Mouse (Mus musculus) left cerebral cortex, adult 11 months (tissue): Measurements from ENCODE around the gene Prickle2.

Experiments used
- DNase-seq: peaks from one replicate; pipeline ENCODE4 v3.0.0; 2022; ENCODE audit warnings: low spot score

Gene Prickle2

GRCm38 (mm10) chr6:92381085-92381484 lies 324.9 kb downstream of the Prickle2 start:
- no peak for DNase-seq

GRCm38 (mm10) chr6:92374826-92375225 lies 331.1 kb downstream of the Prickle2 start:
- DNase-seq: no peak

DNA sequence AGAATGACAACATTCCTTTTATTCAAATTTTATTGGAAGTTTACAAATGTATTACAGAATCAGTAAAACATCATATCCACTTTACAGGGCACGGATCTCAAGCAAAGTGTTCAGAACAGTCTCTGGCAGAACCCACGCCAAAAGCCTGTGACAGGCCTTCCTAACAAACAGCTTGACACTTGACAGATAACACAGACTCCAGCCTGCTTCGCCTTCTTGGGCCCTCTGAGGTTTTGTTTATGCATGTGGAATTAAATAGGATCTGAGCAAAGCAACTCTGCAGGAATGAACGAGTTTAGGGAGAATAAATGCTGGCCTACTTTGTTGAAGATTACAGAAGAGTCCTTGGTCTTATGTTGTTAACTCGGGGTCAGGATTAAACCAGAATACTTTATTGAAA lies 335.1 kb downstream of the Prickle2 start:
- DNase-seq: no peak

- no peak for DNase-seq
Observed at GRCm38 (mm10) chr6:92347278-92348028, 358.5 kb downstream of the Prickle2 start.

- DNase-seq: no peak
Observed at GRCm38 (mm10) chr6:92346729-92347128, 359.2 kb downstream of the Prickle2 start.

- DNase-seq: peak; percentile 36
Observed at GRCm38 (mm10) chr6:92345151-92345550, 360.8 kb downstream of the Prickle2 start.

DNA sequence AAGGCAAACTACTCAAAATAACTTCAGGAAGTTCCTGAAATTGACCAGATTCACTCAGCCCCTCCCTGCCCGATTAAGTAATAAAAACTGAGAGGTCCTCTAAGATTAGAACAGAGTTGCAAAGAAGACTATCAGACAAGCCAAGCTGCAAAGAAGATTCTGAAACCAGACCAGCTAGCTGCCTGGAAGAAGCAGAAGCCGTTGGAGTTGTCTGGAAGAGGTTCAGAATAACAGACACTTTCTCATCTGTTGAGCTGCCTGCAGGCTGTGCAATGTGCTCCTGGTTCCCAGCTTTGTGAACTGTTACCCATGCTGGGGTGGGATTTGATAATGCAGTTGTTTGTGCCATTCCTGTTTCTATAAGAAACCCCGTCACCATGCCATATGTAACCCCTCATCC lies 361.4 kb downstream of the Prickle2 start:
- peak; percentile 11 for DNase-seq
